Mouse (Mus musculus): ENCODE measurements at regions not wholly inside any gene's neighbourhood (a gene's known extent, or its start where the extent isn't known, plus 50 kb on each side); places are given as distances from the start of the nearest gene placed in this dataset.

DNA sequence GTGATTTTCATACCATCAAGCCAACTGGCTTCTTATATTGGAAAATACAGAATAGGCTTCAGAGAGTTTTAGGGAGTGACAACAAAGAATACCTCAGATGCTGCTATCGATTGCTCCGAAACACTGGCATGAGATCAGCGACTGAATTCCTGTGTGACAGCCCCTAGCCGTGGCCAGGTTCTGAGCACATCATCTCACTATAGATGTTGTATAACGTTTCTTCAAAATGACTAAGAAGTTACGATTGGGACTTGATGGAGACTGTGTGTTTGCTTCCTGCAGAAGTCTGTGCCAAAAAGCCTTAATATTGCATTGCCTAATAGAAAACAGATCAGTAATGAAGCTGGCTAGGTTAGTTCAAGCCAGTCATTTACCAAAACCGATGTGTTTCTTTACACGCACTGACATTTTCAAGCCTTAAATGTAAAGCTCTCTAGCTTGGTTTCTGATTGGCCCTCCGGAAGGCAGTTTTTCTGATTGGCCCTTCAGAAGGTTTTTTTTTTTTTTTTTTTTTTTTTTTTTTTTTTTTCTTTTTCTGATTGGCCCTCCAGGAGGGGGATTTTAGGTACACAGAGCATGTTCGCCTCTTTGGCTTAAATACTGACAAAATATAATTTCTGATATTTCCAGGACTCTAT lies 408.9 kb downstream of the Ttll7 start:
- no peak for ATAC-seq (replicated peaks; ENCODE audit: insufficient number of reproducible peaks, low FRiP score, low TSS enrichment, low read depth)
- Histone ChIP-seq H3K36me3 (replicated peaks; ENCODE audit: control insufficient read depth, insufficient read depth, low read depth, low read length) (no peaks in the 10 kb centered on the region), H3K27ac (replicated peaks; ENCODE audit: low read depth, low read length) (no peak overlapping the region), H3K4me2 (ENCODE audit: low read depth, low read length) (no peak overlapping the region), H3K9me3 (replicated peaks; ENCODE audit: control insufficient read depth, low read length) (no peaks in the 10 kb centered on the region), H3K9ac (replicated peaks; ENCODE audit: low read length) (no peak overlapping the region), H3K27me3 (ENCODE audit: control insufficient read depth, insufficient read depth, low read length) (no peaks in the 10 kb centered on the region), H3K4me1 (ENCODE audit: control insufficient read depth, insufficient read depth, low read length) (no peaks in the 10 kb centered on the region), H3K4me3 (ENCODE audit: low read depth, low read length) (no peak overlapping the region)
- peak; percentile 22 for DNase-seq (ENCODE audit: low spot score)
- WGBS: 79% methylated on average over 10 of the region's 10 CpGs

DNA sequence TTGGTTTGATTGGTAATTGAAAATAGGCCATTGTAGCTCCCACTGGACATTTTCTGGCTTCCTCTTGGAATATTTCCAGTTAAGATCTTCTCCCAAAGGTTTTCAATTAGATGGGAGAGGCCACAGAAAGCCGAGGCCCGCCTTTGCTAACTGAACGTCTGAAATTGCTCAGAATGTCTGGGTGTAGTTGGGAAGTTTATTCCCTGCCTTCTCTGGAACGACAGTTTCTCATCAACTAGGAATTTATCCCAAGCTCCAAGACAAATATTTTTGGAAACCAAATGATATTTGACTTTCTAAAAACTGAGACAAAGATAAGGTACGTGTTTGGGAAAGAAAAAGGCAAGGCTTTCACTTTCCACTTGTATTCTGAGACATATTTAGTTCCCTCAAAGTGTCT lies 414.4 kb downstream of the Ttll7 start:
- DNase-seq (ENCODE audit: low spot score) (no peak), ATAC-seq (replicated peaks; ENCODE audit: insufficient number of reproducible peaks, low FRiP score, low TSS enrichment, low read depth) (no peak)
- Histone ChIP-seq H3K27me3 (ENCODE audit: control insufficient read depth, insufficient read depth, low read length) (no peaks in the 10 kb centered on the region), H3K36me3 (replicated peaks; ENCODE audit: control insufficient read depth, insufficient read depth, low read depth, low read length) (no peaks in the 10 kb centered on the region), H3K9ac (replicated peaks; ENCODE audit: low read length) (no peak overlapping the region), H3K9me3 (replicated peaks; ENCODE audit: control insufficient read depth, low read length) (no peaks in the 10 kb centered on the region), H3K4me1 (ENCODE audit: control insufficient read depth, insufficient read depth, low read length) (no peaks in the 10 kb centered on the region), H3K27ac (replicated peaks; ENCODE audit: low read depth, low read length) (no peak overlapping the region), H3K4me2 (ENCODE audit: low read depth, low read length) (no peak overlapping the region), H3K4me3 (ENCODE audit: low read depth, low read length) (no peak overlapping the region)
- WGBS: 67% methylated on average over 5 of the region's 5 CpGs

GRCm38 (mm10) chr3:147273446-147273845 lies 421.3 kb downstream of the Ttll7 start:
- ATAC-seq (replicated peaks; ENCODE audit: insufficient number of reproducible peaks, low FRiP score, low TSS enrichment, low read depth) (no peak), DNase-seq (ENCODE audit: low spot score) (no peak)
- H3K4me1 ChIP-seq (ENCODE audit: control insufficient read depth, insufficient read depth, low read length): no peaks in the 10 kb centered on the region
- no peak overlapping the region for H3K4me2 ChIP-seq (ENCODE audit: low read depth, low read length)
- H3K27me3 ChIP-seq (ENCODE audit: control insufficient read depth, insufficient read depth, low read length): no peaks in the 10 kb centered on the region
- 65% methylated on average over 3 of the region's 3 CpGs for WGBS
- no peaks in the 10 kb centered on the region for H3K36me3 ChIP-seq (replicated peaks; ENCODE audit: control insufficient read depth, insufficient read depth, low read depth, low read length)
- no peak overlapping the region for H3K4me3 ChIP-seq (ENCODE audit: low read depth, low read length)
- H3K9me3 ChIP-seq (replicated peaks; ENCODE audit: control insufficient read depth, low read length): no peaks in the 10 kb centered on the region
- no peak overlapping the region for H3K27ac ChIP-seq (replicated peaks; ENCODE audit: low read depth, low read length)
- H3K9ac ChIP-seq (replicated peaks; ENCODE audit: low read length): no peak overlapping the region

DNA sequence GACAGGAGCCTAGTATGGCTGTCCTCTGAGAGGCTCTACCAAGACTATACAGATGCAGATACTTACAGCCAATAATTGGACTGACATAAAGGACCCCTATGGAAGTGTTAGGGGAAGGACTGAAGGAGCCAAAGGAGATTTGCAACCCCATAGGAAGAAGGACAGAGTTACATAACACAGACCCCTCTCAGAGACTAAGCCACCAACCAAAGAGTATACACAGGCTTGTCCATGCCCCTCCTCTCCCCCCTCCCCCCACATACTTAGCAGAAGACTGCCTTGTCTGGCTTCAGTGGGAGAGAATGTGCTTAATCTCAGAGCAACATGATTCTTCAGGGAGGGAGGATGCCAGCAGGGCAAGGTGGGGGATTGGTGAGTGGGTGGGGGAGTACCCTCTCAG lies 426.4 kb downstream of the Ttll7 start:
- ATAC-seq (replicated peaks; ENCODE audit: insufficient number of reproducible peaks, low FRiP score, low TSS enrichment, low read depth) (no peak), DNase-seq (ENCODE audit: low spot score) (no peak)
- Histone ChIP-seq H3K27ac (replicated peaks; ENCODE audit: low read depth, low read length) (no peak overlapping the region), H3K36me3 (replicated peaks; ENCODE audit: control insufficient read depth, insufficient read depth, low read depth, low read length) (no peaks in the 10 kb centered on the region), H3K27me3 (ENCODE audit: control insufficient read depth, insufficient read depth, low read length) (no peaks in the 10 kb centered on the region), H3K9ac (replicated peaks; ENCODE audit: low read length) (no peak overlapping the region), H3K4me3 (ENCODE audit: low read depth, low read length) (no peak overlapping the region), H3K9me3 (replicated peaks; ENCODE audit: control insufficient read depth, low read length) (no peaks in the 10 kb centered on the region), H3K4me1 (ENCODE audit: control insufficient read depth, insufficient read depth, low read length) (no peaks in the 10 kb centered on the region), H3K4me2 (ENCODE audit: low read depth, low read length) (no peak overlapping the region)

- ATAC-seq (replicated peaks; ENCODE audit: insufficient number of reproducible peaks, low FRiP score, low TSS enrichment, low read depth) (no peak), DNase-seq (ENCODE audit: low spot score) (no peak)
- no peaks in the 10 kb centered on the region for H3K36me3 ChIP-seq (replicated peaks; ENCODE audit: control insufficient read depth, insufficient read depth, low read depth, low read length)
- H3K9me3 ChIP-seq (replicated peaks; ENCODE audit: control insufficient read depth, low read length): no peaks in the 10 kb centered on the region
- H3K4me3 ChIP-seq (ENCODE audit: low read depth, low read length): no peak overlapping the region
- H3K4me2 ChIP-seq (ENCODE audit: low read depth, low read length): no peak overlapping the region
- no peak overlapping the region for H3K9ac ChIP-seq (replicated peaks; ENCODE audit: low read length)
- H3K27me3 ChIP-seq (ENCODE audit: control insufficient read depth, insufficient read depth, low read length): no peaks in the 10 kb centered on the region
- no peak overlapping the region for H3K27ac ChIP-seq (replicated peaks; ENCODE audit: low read depth, low read length)
- 81% methylated on average over 9 of the region's 9 CpGs for WGBS
- no peaks in the 10 kb centered on the region for H3K4me1 ChIP-seq (ENCODE audit: control insufficient read depth, insufficient read depth, low read length)
Observed at GRCm38 (mm10) chr3:147283724-147284123, 431.6 kb downstream of the Ttll7 start.

- no peaks in the 10 kb centered on the region for H3K9me3 ChIP-seq (replicated peaks; ENCODE audit: control insufficient read depth, low read length)
- DNase-seq (ENCODE audit: low spot score) (peak; percentile 50), ATAC-seq (replicated peaks; ENCODE audit: insufficient number of reproducible peaks, low FRiP score, low TSS enrichment, low read depth) (no peak)
- no peaks in the 10 kb centered on the region for H3K4me1 ChIP-seq (ENCODE audit: control insufficient read depth, insufficient read depth, low read length)
- H3K9ac ChIP-seq (replicated peaks; ENCODE audit: low read length): no peak overlapping the region
- no peak overlapping the region for H3K4me3 ChIP-seq (ENCODE audit: low read depth, low read length)
- 82% methylated on average over 4 of the region's 4 CpGs for WGBS
- no peaks in the 10 kb centered on the region for H3K27me3 ChIP-seq (ENCODE audit: control insufficient read depth, insufficient read depth, low read length)
- no peak overlapping the region for H3K27ac ChIP-seq (replicated peaks; ENCODE audit: low read depth, low read length)
- H3K36me3 ChIP-seq (replicated peaks; ENCODE audit: control insufficient read depth, insufficient read depth, low read depth, low read length): no peaks in the 10 kb centered on the region
- no peak overlapping the region for H3K4me2 ChIP-seq (ENCODE audit: low read depth, low read length)
Observed at GRCm38 (mm10) chr3:147284357-147284756, 432.2 kb downstream of the Ttll7 start.

DNA sequence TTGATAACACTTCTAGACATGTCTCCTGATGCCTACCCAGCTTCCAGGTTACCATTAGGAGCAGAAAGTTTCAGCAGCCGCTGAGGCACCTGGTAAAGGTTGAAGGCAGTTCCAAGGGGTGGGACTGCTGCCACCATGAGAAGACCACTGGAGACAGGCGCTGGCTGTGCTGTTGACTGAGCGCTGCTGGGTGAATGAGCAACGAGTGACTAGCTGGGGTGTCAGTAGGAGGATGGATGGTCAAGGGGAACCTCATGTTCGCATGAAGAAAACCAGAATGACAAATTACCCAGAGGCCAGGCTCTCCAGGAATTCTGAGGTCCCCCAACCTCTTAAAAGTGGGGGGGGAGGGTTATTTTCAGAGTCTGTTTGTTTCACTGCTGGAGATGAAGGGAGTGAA lies 433.3 kb downstream of the Ttll7 start:
- Histone ChIP-seq H3K36me3 (replicated peaks; ENCODE audit: control insufficient read depth, insufficient read depth, low read depth, low read length) (no peaks in the 10 kb centered on the region), H3K4me3 (ENCODE audit: low read depth, low read length) (no peak overlapping the region), H3K27me3 (ENCODE audit: control insufficient read depth, insufficient read depth, low read length) (no peaks in the 10 kb centered on the region), H3K27ac (replicated peaks; ENCODE audit: low read depth, low read length) (no peak overlapping the region), H3K9me3 (replicated peaks; ENCODE audit: control insufficient read depth, low read length) (no peaks in the 10 kb centered on the region), H3K9ac (replicated peaks; ENCODE audit: low read length) (no peak overlapping the region), H3K4me2 (ENCODE audit: low read depth, low read length) (no peak overlapping the region), H3K4me1 (ENCODE audit: control insufficient read depth, insufficient read depth, low read length) (no peaks in the 10 kb centered on the region)
- 79% methylated on average over 5 of the region's 5 CpGs for WGBS
- DNase-seq (ENCODE audit: low spot score): no peak
- ATAC-seq (replicated peaks; ENCODE audit: insufficient number of reproducible peaks, low FRiP score, low TSS enrichment, low read depth): no peak

DNA sequence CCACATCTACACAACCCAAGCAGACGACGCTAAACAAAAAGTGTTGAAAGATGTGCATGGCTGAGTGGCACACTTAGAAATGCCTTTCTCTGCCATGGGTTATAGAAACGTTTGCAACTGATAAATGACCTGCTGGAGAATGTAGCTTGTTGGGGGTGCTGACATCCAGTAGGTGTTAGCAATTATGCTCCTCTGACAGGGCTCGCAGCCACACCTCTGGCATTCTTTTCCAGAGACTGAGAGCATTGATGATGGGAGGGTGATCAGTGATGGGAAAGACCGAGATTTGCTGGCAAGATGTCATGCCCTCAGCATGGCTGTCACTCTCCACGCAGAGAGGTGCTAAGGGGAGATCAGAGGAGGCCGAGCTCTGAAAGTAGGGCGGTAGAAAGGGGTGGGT lies 435.3 kb downstream of the Ttll7 start:
- Histone ChIP-seq H3K4me3 (ENCODE audit: low read depth, low read length) (no peak overlapping the region), H3K9ac (replicated peaks; ENCODE audit: low read length) (no peak overlapping the region), H3K9me3 (replicated peaks; ENCODE audit: control insufficient read depth, low read length) (no peaks in the 10 kb centered on the region), H3K36me3 (replicated peaks; ENCODE audit: control insufficient read depth, insufficient read depth, low read depth, low read length) (no peaks in the 10 kb centered on the region), H3K27ac (replicated peaks; ENCODE audit: low read depth, low read length) (no peak overlapping the region), H3K4me1 (ENCODE audit: control insufficient read depth, insufficient read depth, low read length) (no peaks in the 10 kb centered on the region), H3K27me3 (ENCODE audit: control insufficient read depth, insufficient read depth, low read length) (no peaks in the 10 kb centered on the region), H3K4me2 (ENCODE audit: low read depth, low read length) (no peak overlapping the region)
- WGBS: 75% methylated on average over 8 of the region's 8 CpGs
- no peak for ATAC-seq (replicated peaks; ENCODE audit: insufficient number of reproducible peaks, low FRiP score, low TSS enrichment, low read depth)
- DNase-seq (ENCODE audit: low spot score): no peak

Data from embryonic facial prominence, embryonic 11.5 days (tissue).